ENCODE assay signal across 15 mouse cellular contexts in the genomic region with DNA sequence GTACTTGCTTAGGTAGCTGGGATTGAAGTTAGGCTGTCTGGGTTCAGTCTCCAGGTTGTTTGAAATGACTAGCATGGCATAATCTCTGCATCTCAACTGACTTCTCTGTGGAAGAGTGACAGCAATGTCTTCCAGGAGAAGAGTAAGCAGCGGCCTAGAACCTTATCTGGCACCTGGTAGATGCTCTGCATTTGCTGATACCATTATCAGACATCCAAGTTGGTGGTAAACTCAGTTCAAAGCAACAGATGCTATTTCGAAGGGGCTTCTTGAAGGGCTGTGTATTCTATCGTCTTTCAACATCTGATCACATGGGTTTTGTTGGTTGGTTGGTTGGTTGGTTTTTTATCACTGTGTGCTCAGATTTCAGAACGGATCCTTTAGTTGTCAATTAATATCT.
"Had no signal": no experiment of that assay in that cellular context is flagged by ENCODE, and none has a peak within 500 bp of the region (broad histone marks: within the 10 kb centered on the region; RNA-seq: fewer than 3 reads in every experiment).

No protein-coding gene starts in this region.

- H3K27me3 ChIP-seq: limb, embryonic 15.5 days; midbrain, embryonic 13.5 days had no signal

- H3K4me1 ChIP-seq: limb, embryonic 15.5 days; midbrain, embryonic 13.5 days had no signal

- H3K4me2 ChIP-seq: limb, embryonic 12.5 days; limb, embryonic 15.5 days; lung, embryonic 14.5 days; midbrain, embryonic 13.5 days had no signal

- DNase-seq: kidney, adult 2 months; kidney, postnatal 25 days; layer of hippocampus, postnatal 36 days; left cerebral cortex, postnatal 4 days; lung, embryonic 14.5 days; right cerebral cortex, postnatal 4 days; thymus, adult 2 months; thymus, postnatal 25 days had no signal

- ATAC-seq: intestine, postnatal 0 days; lung, postnatal 0 days; midbrain, embryonic 13.5 days had no signal

- H3K9me3 ChIP-seq: limb, embryonic 12.5 days; limb, embryonic 15.5 days; midbrain, embryonic 13.5 days had no signal

- H3K9ac ChIP-seq: limb, embryonic 12.5 days; limb, embryonic 15.5 days; lung, embryonic 14.5 days; midbrain, embryonic 13.5 days had no signal

- H3K36me3 ChIP-seq: limb, embryonic 12.5 days; limb, embryonic 15.5 days; midbrain, embryonic 13.5 days had no signal

- H3K27ac ChIP-seq: kidney, postnatal 0 days; limb, embryonic 12.5 days; limb, embryonic 15.5 days; midbrain, embryonic 13.5 days; stomach, postnatal 0 days had no signal

- H3K4me3 ChIP-seq: limb, embryonic 12.5 days; limb, embryonic 15.5 days; midbrain, embryonic 13.5 days had no signal
